Mouse (Mus musculus): ENCODE measurements around the gene Dync1i1. TPM values are rescaled to one million over a fixed set of nuclear protein-coding genes. Genes with fewer than 3 reads are reported as not detected.

Dync1i1 gene
- polyA plus RNA-seq, 1 experiment from 2014 or later: 0.13 TPM

- DNase-seq: no peak
- H3K4me3 ChIP-seq (ENCODE audit: low read depth, low read length): no peak overlapping the region
- H3K9ac ChIP-seq (replicated peaks): no peak overlapping the region
- H3K27me3 ChIP-seq (ENCODE audit: insufficient read depth, low read length): no peaks in the 10 kb centered on the region
- no peak for ATAC-seq
- 74% methylated on average over 7 of the region's 7 CpGs for WGBS (ENCODE audit: insufficient replicate concordance)
- H3K36me3 ChIP-seq (replicated peaks; ENCODE audit: insufficient read depth, low read length): no peaks in the 10 kb centered on the region
- no peaks in the 10 kb centered on the region for H3K4me1 ChIP-seq (ENCODE audit: insufficient read depth)
- TF ChIP-seq CTCF (IDR thresholded peaks at IDR 0.05; ENCODE audit: low read depth) (no peak), EP300 (IDR thresholded peaks at IDR 0.05; ENCODE audit: low read depth) (no peak)
- no peak overlapping the region for H3K4me2 ChIP-seq (ENCODE audit: low read depth, low read length)
- H3K9me3 ChIP-seq (ENCODE audit: low read length): no peaks in the 10 kb centered on the region
- H3K27ac ChIP-seq (ENCODE audit: low read depth): no peak overlapping the region
Measured at GRCm38 (mm10) chr6:5923148-5923547, 197.7 kb downstream of the Dync1i1 start.

- no peak overlapping the region for H3K9ac ChIP-seq (replicated peaks)
- no peaks in the 10 kb centered on the region for H3K9me3 ChIP-seq (ENCODE audit: low read length)
- TF ChIP-seq CTCF (IDR thresholded peaks at IDR 0.05; ENCODE audit: low read depth) (no peak), EP300 (IDR thresholded peaks at IDR 0.05; ENCODE audit: low read depth) (no peak)
- no peaks in the 10 kb centered on the region for H3K4me1 ChIP-seq (ENCODE audit: insufficient read depth)
- no peak overlapping the region for H3K4me3 ChIP-seq (ENCODE audit: low read depth, low read length)
- no peaks in the 10 kb centered on the region for H3K36me3 ChIP-seq (replicated peaks; ENCODE audit: insufficient read depth, low read length)
- 87% methylated on average over 8 of the region's 8 CpGs for WGBS (ENCODE audit: insufficient replicate concordance)
- H3K27me3 ChIP-seq (ENCODE audit: insufficient read depth, low read length): no peaks in the 10 kb centered on the region
- ATAC-seq (no peak), DNase-seq (no peak)
- H3K27ac ChIP-seq (ENCODE audit: low read depth): no peak overlapping the region
- H3K4me2 ChIP-seq (ENCODE audit: low read depth, low read length): no peak overlapping the region
Measured at GRCm38 (mm10) chr6:5930140-5930539, 204.7 kb downstream of the Dync1i1 start.

GRCm38 (mm10) chr6:5935587-5936353 is 210.3 kb downstream of the Dync1i1 start:
- no peaks in the 10 kb centered on the region for H3K36me3 ChIP-seq (replicated peaks; ENCODE audit: insufficient read depth, low read length)
- ATAC-seq (no peak), DNase-seq (no peak)
- no peak overlapping the region for H3K27ac ChIP-seq (ENCODE audit: low read depth)
- H3K27me3 ChIP-seq (ENCODE audit: insufficient read depth, low read length): no peaks in the 10 kb centered on the region
- WGBS (ENCODE audit: insufficient replicate concordance): 76% methylated on average over 8 of the region's 8 CpGs
- H3K4me2 ChIP-seq (ENCODE audit: low read depth, low read length): no peak overlapping the region
- no peaks in the 10 kb centered on the region for H3K4me1 ChIP-seq (ENCODE audit: insufficient read depth)
- H3K9me3 ChIP-seq (ENCODE audit: low read length): no peaks in the 10 kb centered on the region
- TF ChIP-seq CTCF (IDR thresholded peaks at IDR 0.05; ENCODE audit: low read depth) (no peak), EP300 (IDR thresholded peaks at IDR 0.05; ENCODE audit: low read depth) (no peak)
- no peak overlapping the region for H3K4me3 ChIP-seq (ENCODE audit: low read depth, low read length)
- H3K9ac ChIP-seq (replicated peaks): no peak overlapping the region

- H3K9me3 ChIP-seq (ENCODE audit: low read length): no peaks in the 10 kb centered on the region
- no peak overlapping the region for H3K4me3 ChIP-seq (ENCODE audit: low read depth, low read length)
- no peak overlapping the region for H3K27ac ChIP-seq (ENCODE audit: low read depth)
- no peak overlapping the region for H3K4me2 ChIP-seq (ENCODE audit: low read depth, low read length)
- no peaks in the 10 kb centered on the region for H3K27me3 ChIP-seq (ENCODE audit: insufficient read depth, low read length)
- H3K36me3 ChIP-seq (replicated peaks; ENCODE audit: insufficient read depth, low read length): no peaks in the 10 kb centered on the region
- WGBS (ENCODE audit: insufficient replicate concordance): 75% methylated on average over 9 of the region's 9 CpGs
- DNase-seq: no peak
- TF ChIP-seq CTCF (IDR thresholded peaks at IDR 0.05; ENCODE audit: low read depth) (no peak), EP300 (IDR thresholded peaks at IDR 0.05; ENCODE audit: low read depth) (no peak)
- H3K9ac ChIP-seq (replicated peaks): no peak overlapping the region
- H3K4me1 ChIP-seq (ENCODE audit: insufficient read depth): no peaks in the 10 kb centered on the region
- ATAC-seq: no peak
Measured at GRCm38 (mm10) chr6:5949812-5950392, 224.5 kb downstream of the Dync1i1 start.

- no peak overlapping the region for H3K4me2 ChIP-seq (ENCODE audit: low read depth, low read length)
- no peak overlapping the region for H3K4me3 ChIP-seq (ENCODE audit: low read depth, low read length)
- no peak for DNase-seq
- H3K9me3 ChIP-seq (ENCODE audit: low read length): no peaks in the 10 kb centered on the region
- 74% methylated on average over 10 of the region's 10 CpGs for WGBS (ENCODE audit: insufficient replicate concordance)
- no peak overlapping the region for H3K9ac ChIP-seq (replicated peaks)
- H3K36me3 ChIP-seq (replicated peaks; ENCODE audit: insufficient read depth, low read length): no peaks in the 10 kb centered on the region
- no peak overlapping the region for H3K27ac ChIP-seq (ENCODE audit: low read depth)
- H3K4me1 ChIP-seq (ENCODE audit: insufficient read depth): no peaks in the 10 kb centered on the region
- TF ChIP-seq CTCF (IDR thresholded peaks at IDR 0.05; ENCODE audit: low read depth): no peak
- TF ChIP-seq EP300 (IDR thresholded peaks at IDR 0.05; ENCODE audit: low read depth): no peak
- no peaks in the 10 kb centered on the region for H3K27me3 ChIP-seq (ENCODE audit: insufficient read depth, low read length)
- no peak for ATAC-seq
Measured at GRCm38 (mm10) chr6:5956316-5956913, 231.0 kb downstream of the Dync1i1 start.

GRCm38 (mm10) chr6:5960728-5961127 is 235.3 kb downstream of the Dync1i1 start:
- no peaks in the 10 kb centered on the region for H3K36me3 ChIP-seq (replicated peaks; ENCODE audit: insufficient read depth, low read length)
- no peak overlapping the region for H3K27ac ChIP-seq (ENCODE audit: low read depth)
- WGBS (ENCODE audit: insufficient replicate concordance): 69% methylated on average over 4 of the region's 4 CpGs
- H3K4me3 ChIP-seq (ENCODE audit: low read depth, low read length): no peak overlapping the region
- H3K9ac ChIP-seq (replicated peaks): no peak overlapping the region
- H3K27me3 ChIP-seq (ENCODE audit: insufficient read depth, low read length): no peaks in the 10 kb centered on the region
- ATAC-seq (no peak), DNase-seq (no peak)
- H3K9me3 ChIP-seq (ENCODE audit: low read length): no peaks in the 10 kb centered on the region
- H3K4me1 ChIP-seq (ENCODE audit: insufficient read depth): no peaks in the 10 kb centered on the region
- H3K4me2 ChIP-seq (ENCODE audit: low read depth, low read length): no peak overlapping the region
- no peak for TF ChIP-seq EP300 (IDR thresholded peaks at IDR 0.05; ENCODE audit: low read depth)
- TF ChIP-seq CTCF (IDR thresholded peaks at IDR 0.05; ENCODE audit: low read depth): no peak

Data from liver, postnatal 0 days (tissue).